Mouse (Mus musculus) kidney, embryonic 15.5 days (tissue): ENCODE data around the gene B9d2. TPM values are rescaled to one million over a fixed set of nuclear protein-coding genes. Genes with fewer than 3 reads are reported as not detected.

Experiments used
- ATAC-seq: fragments of 200-750 bp; cut with Nextera tagmentation; replicated peaks from 2 replicates; pipeline ENCODE4 v1.8.0; 2017; ENCODE audit warnings: moderate TSS enrichment; ENCODE audit not compliant: low FRiP score
- H3K27ac ChIP-seq: fragments of 300-500 bp; sonication (generic); 2 replicates; pipeline ENCODE4 v1.5.1; 2015; ENCODE audit warnings: mild to moderate bottlenecking, inconsistent platforms
- H3K27me3 ChIP-seq: fragments of 300-500 bp; sonication (generic); 2 replicates; pipeline ENCODE4 v1.6.1; 2015; ENCODE audit warnings: inconsistent platforms
- H3K36me3 ChIP-seq: fragments of 300-500 bp; sonication (generic); 2 replicates; pipeline ENCODE4 v1.6.1; 2015; ENCODE audit warnings: inconsistent platforms
- H3K4me1 ChIP-seq: fragments of 300-500 bp; sonication (generic); 2 replicates; pipeline ENCODE4 v1.6.1; 2015; ENCODE audit warnings: inconsistent platforms
- H3K4me2 ChIP-seq: fragments of 300-500 bp; sonication (generic); 2 replicates; pipeline ENCODE4 v1.6.1; 2015; ENCODE audit warnings: moderate library complexity, mild to moderate bottlenecking, inconsistent platforms
- H3K4me3 ChIP-seq: fragments of 300-500 bp; sonication (generic); replicated peaks from 2 replicates; pipeline ENCODE4 v1.5.1; 2015; ENCODE audit warnings: mild to moderate bottlenecking, inconsistent platforms
- H3K9ac ChIP-seq: fragments of 300-500 bp; sonication (generic); 2 replicates; pipeline ENCODE4 v1.6.1; 2015; ENCODE audit warnings: mild to moderate bottlenecking, inconsistent platforms
- H3K9me3 ChIP-seq: fragments of 300-500 bp; sonication (generic); replicated peaks from 2 replicates; pipeline ENCODE4 v1.6.1; 2016; ENCODE audit warnings: inconsistent platforms
- WGBS: fragments of 180-500 bp; shearing (Covaris S2); methylation state at CpG from one replicate; pipeline ENCODE4 v1.1.7; 2015; ENCODE audit warnings: mixed read lengths; 5-methylcytosine and 5-hydroxymethylcytosine counted together
- polyA plus RNA-seq: library from polyadenylated mRNA; unstranded; fragments of >200 nt; fragmentation: Nextera tagmentation; extraction: Ambion mirVana; gene quantifications from 2 replicates; pipeline ENCODE4 v1.2.1, GENCODE M21; 2015

The B9d2 gene
- 28.4 and 32.3 TPM in 2 replicates for polyA plus RNA-seq

DNA sequence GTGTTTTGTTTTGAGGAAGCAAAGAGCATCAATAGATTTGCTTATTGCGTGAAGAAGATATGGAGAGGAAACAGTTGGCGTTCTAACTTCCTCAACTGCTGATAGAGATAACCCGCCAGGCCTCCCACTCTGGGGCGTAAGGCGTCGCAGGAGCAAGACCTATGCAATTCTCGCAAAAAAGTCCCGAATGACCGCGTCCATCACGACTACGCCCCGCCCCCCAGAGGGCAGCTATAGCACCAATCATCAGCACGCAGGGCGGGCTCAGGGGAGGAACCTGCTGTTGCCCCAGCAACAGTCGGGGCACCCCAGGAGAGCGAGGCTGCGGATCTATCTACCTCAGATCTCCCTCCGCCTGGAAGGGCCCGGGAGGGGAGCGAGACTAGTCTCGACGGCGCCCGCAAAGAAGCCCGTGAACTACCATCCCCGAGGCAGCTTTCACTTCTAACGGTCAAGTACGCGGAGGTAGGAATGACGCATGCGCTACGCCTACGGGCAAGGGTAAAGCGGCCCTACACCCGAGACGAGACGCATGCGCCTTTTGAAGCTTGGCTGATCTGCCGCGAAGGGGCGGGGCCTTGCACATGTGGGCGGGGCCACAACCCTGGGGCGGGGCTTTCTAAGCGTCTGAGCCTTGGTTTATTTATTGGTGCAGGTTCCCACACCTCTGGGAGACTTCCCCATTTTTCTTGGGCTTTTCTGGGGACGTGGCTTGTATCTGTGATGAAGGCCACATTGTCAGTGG lies at the start of gene B9d2:
B9d2 (plus strand) TSS at position 267 of the 745 bp plus-strand sequence.
- peaks cover 23% of the 10 kb centered on the region for H3K27me3 ChIP-seq
- peak within 1 kb of the TSS; percentile 96 for H3K27ac ChIP-seq
- no peaks in the 10 kb centered on the region for H3K9me3 ChIP-seq
- peaks cover 24% of the 10 kb centered on the region for H3K4me1 ChIP-seq
- under 1% methylated on average over 46 of the region's 46 CpGs for WGBS
- peak within 1 kb of the TSS; percentile 59 for H3K9ac ChIP-seq
- peak within 1 kb of the TSS; percentile 82 for H3K4me3 ChIP-seq
- H3K36me3 ChIP-seq = no peaks in the 10 kb centered on the region
- peak; percentile 97 for ATAC-seq
- peak within 1 kb of the TSS; percentile 71 for H3K4me2 ChIP-seq

DNA sequence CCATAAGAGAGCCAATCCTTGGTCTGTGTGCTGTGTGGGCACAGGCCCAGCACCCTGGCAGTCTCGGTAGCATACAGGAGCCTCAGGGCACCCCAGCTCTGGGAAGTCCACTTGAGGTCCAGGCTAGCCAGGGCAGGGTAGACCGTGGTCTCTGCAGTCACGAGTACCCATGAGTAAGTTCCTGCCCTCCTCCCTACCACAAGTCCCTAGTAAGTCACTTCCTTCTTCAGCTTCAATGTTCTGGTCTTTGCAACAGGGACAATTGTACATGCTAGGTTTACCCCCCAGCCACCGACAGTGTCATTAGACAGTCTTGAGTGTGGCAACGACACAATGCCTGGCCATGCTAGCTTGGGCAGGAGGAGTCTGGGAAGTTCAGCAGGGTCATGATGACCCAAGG lies 47.9 kb upstream of the B9d2 start:
- no peak overlapping the region for H3K4me2 ChIP-seq
- peaks cover 18% of the 10 kb centered on the region for H3K4me1 ChIP-seq
- no peaks in the 10 kb centered on the region for H3K27me3 ChIP-seq
- WGBS = 89% methylated on average over 5 of the region's 5 CpGs
- no peak overlapping the region for H3K4me3 ChIP-seq
- no peak for ATAC-seq
- H3K9ac ChIP-seq = no peak overlapping the region
- no peaks in the 10 kb centered on the region for H3K9me3 ChIP-seq
- peaks cover 60% of the 10 kb centered on the region for H3K36me3 ChIP-seq
- no peak overlapping the region for H3K27ac ChIP-seq

DNA sequence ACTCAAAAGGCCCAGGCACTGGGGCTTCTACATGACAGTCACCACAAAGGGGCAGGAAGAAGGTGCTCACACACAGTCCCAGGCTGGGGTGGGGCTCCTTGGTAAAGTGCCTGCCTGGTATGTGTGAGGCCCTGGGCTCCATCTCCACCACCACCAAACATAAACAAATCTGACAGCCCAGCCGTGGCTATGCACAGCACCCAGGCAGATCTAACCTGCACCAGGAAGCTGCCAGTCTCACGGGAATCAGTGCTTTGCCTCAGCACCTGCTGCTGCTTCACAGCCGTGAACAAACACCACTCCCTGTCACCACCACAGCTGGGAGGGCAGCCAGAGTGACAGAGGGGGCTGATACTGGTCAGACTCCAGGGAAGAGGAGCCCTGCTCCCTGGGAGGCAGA lies 44.2 kb upstream of the B9d2 start:
- no peak for ATAC-seq
- Histone ChIP-seq H3K4me2 (no peak overlapping the region), H3K27me3 (no peaks in the 10 kb centered on the region), H3K4me1 (no peaks in the 10 kb centered on the region), H3K36me3 (peaks cover 55% of the 10 kb centered on the region), H3K9ac (no peak overlapping the region), H3K27ac (no peak overlapping the region), H3K4me3 (no peak overlapping the region), H3K9me3 (no peaks in the 10 kb centered on the region)
- 68% methylated on average over 3 of the region's 3 CpGs for WGBS

DNA sequence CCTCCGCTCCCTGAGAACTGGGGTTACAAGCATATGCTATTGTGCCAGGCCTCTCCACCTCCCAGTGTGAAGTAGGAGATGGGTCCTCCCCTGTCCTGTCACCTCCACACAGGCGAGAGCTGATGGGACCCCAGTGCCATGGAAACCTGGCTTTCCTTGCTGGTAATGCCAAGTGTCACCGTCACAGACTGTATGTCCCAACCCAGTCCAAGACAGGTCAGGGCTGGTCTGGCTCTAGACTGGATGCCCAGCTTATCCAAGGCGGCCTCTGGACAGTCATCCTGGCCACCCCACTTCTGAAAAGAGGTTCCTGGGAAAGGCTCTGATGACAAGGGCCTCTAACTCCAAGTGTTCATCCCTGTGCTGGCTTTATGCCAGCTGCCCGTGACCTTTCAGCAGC lies 43.5 kb upstream of the B9d2 start:
- Histone ChIP-seq H3K27ac (no peak overlapping the region), H3K36me3 (peaks cover 52% of the 10 kb centered on the region), H3K9me3 (no peaks in the 10 kb centered on the region), H3K4me2 (no peak overlapping the region), H3K4me1 (no peaks in the 10 kb centered on the region), H3K27me3 (no peaks in the 10 kb centered on the region), H3K4me3 (no peak overlapping the region), H3K9ac (no peak overlapping the region)
- ATAC-seq = no peak
- 90% methylated on average over 5 of the region's 5 CpGs for WGBS

DNA sequence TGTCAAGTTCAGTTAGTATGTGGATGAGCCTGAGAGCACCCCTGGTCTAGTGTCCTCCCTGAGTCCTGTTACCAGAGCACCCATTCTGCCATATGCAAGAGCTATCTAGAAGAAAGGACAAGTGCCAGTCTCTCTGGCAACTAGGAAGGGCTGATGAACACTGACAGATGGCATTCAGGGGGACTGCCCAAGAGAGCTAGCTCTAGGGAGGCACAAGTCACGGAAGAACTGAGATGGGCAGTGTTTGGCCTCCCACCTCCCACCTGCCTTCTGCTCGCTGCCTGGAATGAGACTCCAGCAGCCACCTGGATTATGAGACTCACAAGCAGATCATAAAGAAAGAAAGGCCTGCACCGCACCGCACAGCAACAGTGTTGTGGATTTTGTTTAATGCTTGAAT lies 40.8 kb upstream of the B9d2 start:
- Histone ChIP-seq H3K27ac (no peak overlapping the region), H3K4me1 (peaks cover 3% of the 10 kb centered on the region), H3K4me2 (no peak overlapping the region), H3K9me3 (no peaks in the 10 kb centered on the region), H3K36me3 (peaks cover 38% of the 10 kb centered on the region), H3K27me3 (no peaks in the 10 kb centered on the region), H3K9ac (no peak overlapping the region), H3K4me3 (no peak overlapping the region)
- no peak for ATAC-seq
- 89% methylated on average over 4 of the region's 4 CpGs for WGBS

DNA sequence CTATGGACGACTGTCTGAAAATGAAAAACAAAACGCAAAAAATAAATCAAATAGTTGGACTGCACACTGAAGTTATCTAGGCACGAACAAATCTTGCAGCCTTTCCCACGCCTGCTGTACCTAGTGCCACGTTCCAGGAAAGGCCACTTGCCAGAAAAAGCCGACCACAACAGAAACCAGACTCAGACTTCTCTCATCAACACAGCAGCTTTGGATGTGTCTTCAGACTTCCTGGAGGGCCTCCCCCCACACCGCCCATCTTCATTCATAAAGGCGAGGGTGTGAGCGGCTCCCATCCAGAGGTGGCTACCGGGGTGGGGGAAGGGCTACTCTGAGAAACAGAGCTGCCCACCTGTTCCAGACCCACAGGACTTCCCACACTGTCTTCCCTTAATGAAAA lies 36.4 kb upstream of the B9d2 start:
- 73% methylated on average over 10 of the region's 10 CpGs for WGBS
- Histone ChIP-seq H3K9me3 (no peaks in the 10 kb centered on the region), H3K4me2 (no peak overlapping the region), H3K4me1 (peaks cover 10% of the 10 kb centered on the region), H3K9ac (no peak overlapping the region), H3K4me3 (no peak overlapping the region), H3K27ac (no peak overlapping the region), H3K36me3 (peaks cover 12% of the 10 kb centered on the region; the same call in 1 of the 2 replicates), H3K27me3 (no peaks in the 10 kb centered on the region)
- ATAC-seq = no peak

DNA sequence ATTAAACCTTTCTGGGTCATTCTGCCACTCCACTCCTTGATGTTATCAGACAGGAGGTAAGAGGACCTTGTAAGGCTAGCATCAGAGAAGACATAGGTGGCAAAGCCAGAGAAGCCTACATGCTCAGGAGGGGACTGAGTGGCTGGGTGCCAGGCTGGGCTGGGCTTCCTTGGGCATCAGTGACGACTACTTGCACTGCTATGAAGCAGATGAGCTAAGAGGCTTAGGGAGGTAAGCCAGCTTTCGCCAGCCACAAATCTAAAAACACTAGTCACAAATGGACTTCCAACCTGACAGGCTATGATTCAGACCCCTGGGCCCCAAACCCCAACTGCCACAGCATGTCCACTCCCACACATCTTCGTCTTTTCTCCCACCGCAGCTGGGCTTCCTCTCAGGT lies 35.9 kb upstream of the B9d2 start:
- Histone ChIP-seq H3K36me3 (peaks cover 8% of the 10 kb centered on the region; the same call in 1 of the 2 replicates), H3K9ac (no peak overlapping the region), H3K4me1 (peaks cover 10% of the 10 kb centered on the region), H3K9me3 (no peaks in the 10 kb centered on the region), H3K27ac (0 out of 2 replicates have a peak overlapping the region, but pooled peaks have one; percentile 33), H3K27me3 (no peaks in the 10 kb centered on the region), H3K4me3 (no peak overlapping the region), H3K4me2 (no peak overlapping the region)
- no peak for ATAC-seq
- WGBS = 39% methylated on average over 4 of the region's 4 CpGs

DNA sequence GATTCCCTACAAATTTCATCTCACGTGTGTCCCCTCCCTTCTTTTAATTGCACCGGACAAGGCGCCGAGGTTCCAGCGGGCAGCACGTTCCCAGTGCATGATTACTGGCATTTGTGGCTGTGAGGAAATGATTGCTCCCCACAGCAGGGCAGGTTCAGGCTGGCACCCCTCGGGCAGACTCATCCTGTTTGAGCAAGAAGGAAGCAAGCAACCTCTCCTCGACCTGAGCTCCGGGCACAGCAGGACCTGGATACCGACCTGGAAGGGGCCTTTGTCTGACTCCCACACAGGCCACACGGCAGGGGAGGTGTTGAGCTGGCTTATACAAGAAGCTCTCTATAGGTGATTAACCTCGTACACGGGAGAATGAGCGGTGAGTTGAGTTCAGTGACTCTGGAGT lies 35.5 kb upstream of the B9d2 start:
- Histone ChIP-seq H3K36me3 (peaks cover 4% of the 10 kb centered on the region; the same call in 1 of the 2 replicates), H3K9me3 (no peaks in the 10 kb centered on the region), H3K27me3 (no peaks in the 10 kb centered on the region), H3K4me1 (peaks cover 10% of the 10 kb centered on the region), H3K27ac (peak overlapping the region; percentile 33; the same call in 1 of the 2 replicates), H3K4me3 (no peak overlapping the region), H3K9ac (no peak overlapping the region), H3K4me2 (no peak overlapping the region)
- 0 out of 2 replicates have a peak, but pooled peaks have one; percentile 19 for ATAC-seq
- WGBS = 32% methylated on average over 14 of the region's 14 CpGs

DNA sequence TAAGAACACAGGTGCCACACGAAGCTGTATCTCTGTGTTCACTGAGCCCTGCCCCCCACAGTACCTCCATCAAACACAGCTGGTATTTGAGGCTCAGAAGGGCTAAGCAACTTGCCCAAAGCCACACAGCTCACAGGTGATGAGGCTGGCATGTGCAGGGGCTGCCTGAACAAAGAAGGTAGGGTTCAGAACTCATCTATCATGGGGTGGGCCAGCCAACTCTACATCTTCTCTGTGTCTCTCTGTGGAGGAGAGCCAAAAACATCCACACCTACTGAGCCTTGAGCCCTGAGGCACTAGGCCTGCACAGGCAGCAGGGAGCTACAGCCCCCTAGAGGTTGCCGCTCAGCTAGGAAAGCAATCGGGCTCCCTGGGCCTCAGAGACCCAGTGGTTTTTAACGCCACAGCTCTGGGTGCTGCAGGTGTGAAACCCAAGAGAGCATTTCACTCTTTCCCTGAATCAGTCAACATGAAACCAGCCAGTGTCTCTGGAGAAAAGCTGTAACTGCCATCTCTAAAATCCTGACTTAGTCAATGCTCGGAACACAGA lies 32.9 kb upstream of the B9d2 start:
- WGBS = 50% methylated on average over 5 of the region's 5 CpGs
- H3K27ac ChIP-seq = no peak overlapping the region
- no peaks in the 10 kb centered on the region for H3K36me3 ChIP-seq
- ATAC-seq = no peak
- no peak overlapping the region for H3K4me3 ChIP-seq
- no peak overlapping the region for H3K9ac ChIP-seq
- H3K4me1 ChIP-seq = peaks cover 10% of the 10 kb centered on the region
- H3K9me3 ChIP-seq = no peaks in the 10 kb centered on the region
- H3K4me2 ChIP-seq = no peak overlapping the region
- no peaks in the 10 kb centered on the region for H3K27me3 ChIP-seq

DNA sequence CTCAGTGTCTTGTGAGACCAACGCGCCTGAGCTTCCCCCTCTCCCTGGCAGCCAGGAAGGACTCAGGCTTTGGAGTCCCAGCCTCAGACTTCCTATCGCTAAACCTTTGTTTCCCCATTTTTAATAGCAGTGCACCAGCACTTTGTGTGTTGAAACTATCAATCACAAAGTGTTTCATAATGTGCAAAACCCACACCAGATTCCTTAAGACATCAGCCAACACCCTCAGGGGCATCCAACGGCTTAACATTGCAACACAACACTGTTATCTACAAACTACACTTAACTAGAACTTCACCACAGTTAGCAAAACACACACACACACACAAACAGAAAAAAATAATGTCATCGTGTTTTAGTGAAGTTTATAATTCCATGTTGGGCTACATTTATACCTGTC lies 30.7 kb upstream of the B9d2 start:
- no peak for ATAC-seq
- Histone ChIP-seq H3K27me3 (no peaks in the 10 kb centered on the region), H3K4me1 (peaks cover 7% of the 10 kb centered on the region), H3K4me3 (no peak overlapping the region), H3K9me3 (no peaks in the 10 kb centered on the region), H3K27ac (no peak overlapping the region), H3K36me3 (no peaks in the 10 kb centered on the region; the same call in 1 of the 2 replicates), H3K4me2 (no peak overlapping the region), H3K9ac (no peak overlapping the region)
- WGBS = 79% methylated on average over 5 of the region's 5 CpGs

DNA sequence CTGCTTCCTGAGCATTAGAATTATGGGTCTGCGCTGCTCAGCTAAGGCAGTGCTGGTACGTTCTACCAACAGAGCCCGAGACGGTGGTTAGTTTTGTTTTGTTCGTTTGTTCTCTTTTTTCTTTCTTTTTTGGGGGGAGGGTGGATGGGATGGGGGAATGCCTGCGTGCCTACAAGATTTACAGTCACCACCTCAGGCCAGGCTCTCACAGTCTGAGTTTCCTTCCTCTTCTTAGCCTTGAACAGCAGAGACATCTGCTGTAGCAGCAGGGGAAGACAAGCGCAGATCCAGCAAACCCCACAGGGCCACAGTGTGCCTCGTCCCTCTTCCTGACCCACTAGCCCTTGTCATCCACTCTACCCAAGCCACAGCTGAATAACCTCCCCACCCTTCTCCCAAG lies 29.3 kb upstream of the B9d2 start:
- no peaks in the 10 kb centered on the region; the same call in 1 of the 2 replicates for H3K36me3 ChIP-seq
- H3K4me1 ChIP-seq = peaks cover under 1% of the 10 kb centered on the region; the same call in 1 of the 2 replicates
- H3K9me3 ChIP-seq = no peaks in the 10 kb centered on the region
- no peak for ATAC-seq
- WGBS = 89% methylated on average over 8 of the region's 8 CpGs
- H3K4me3 ChIP-seq = no peak overlapping the region
- no peak overlapping the region for H3K4me2 ChIP-seq
- H3K27me3 ChIP-seq = no peaks in the 10 kb centered on the region
- H3K9ac ChIP-seq = no peak overlapping the region
- H3K27ac ChIP-seq = no peak overlapping the region

DNA sequence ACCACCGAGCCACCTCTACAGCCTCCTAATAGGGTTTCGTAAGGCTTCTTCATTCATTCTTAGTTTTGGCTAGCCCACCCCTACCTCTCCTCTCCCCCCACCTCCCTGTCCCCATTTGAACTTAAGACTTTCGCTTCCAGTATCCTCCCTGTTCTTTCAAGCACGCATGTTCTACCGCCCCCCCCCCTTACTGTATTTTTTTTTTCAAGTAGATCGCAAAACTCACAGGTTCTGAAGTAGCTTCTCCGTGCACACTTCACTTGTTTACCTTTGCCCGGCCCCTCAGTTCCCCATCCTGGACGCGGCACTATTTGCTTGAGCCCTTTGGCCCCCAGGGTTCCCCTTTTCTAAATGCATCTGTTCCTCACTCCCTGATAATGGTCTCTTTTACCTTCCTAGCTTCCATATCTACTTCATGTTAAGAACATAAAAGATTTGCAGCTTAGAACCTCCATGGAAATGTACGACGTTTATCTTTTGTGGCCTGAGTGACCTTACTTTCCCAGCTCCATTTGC lies 28.3 kb upstream of the B9d2 start:
- no peak overlapping the region for H3K27ac ChIP-seq
- WGBS = 88% methylated on average over 12 of the region's 12 CpGs
- no peaks in the 10 kb centered on the region for H3K9me3 ChIP-seq
- no peak for ATAC-seq
- no peaks in the 10 kb centered on the region; the same call in 1 of the 2 replicates for H3K36me3 ChIP-seq
- peaks cover 11% of the 10 kb centered on the region for H3K4me1 ChIP-seq
- H3K4me2 ChIP-seq = no peak overlapping the region
- H3K9ac ChIP-seq = no peak overlapping the region
- no peaks in the 10 kb centered on the region for H3K27me3 ChIP-seq
- H3K4me3 ChIP-seq = no peak overlapping the region
